Mouse (Mus musculus): ENCODE measurements around the gene Rnf113a1.
"Not testable (repeated sequence)": the region's sequence is repeated elsewhere in the genome, so short reads cannot be mapped to it uniquely, and the experiment has no call there.

The Rnf113a1 gene

GRCm38 (mm10) chrX:37191105-37191743 lies at the start of gene Rnf113a1, which contains the start of gene Ndufa1:
Gene Rnf113a1, plus strand, starts transcription at chrX:37191245.
Gene Ndufa1, minus strand, starts transcription at chrX:37191163.
- DNase-seq, result peak; percentile 72 to 85

- DNase-seq, result no peak
Observed at GRCm38 (mm10) chrX:37141732-37142131, 49.3 kb upstream of the Rnf113a1 start.

- not testable (repeated sequence) for DNase-seq
Observed at GRCm38 (mm10) chrX:37144498-37144897, 46.5 kb upstream of the Rnf113a1 start.

GRCm38 (mm10) chrX:37144954-37145353 lies 46.1 kb upstream of the Rnf113a1 start:
- peak in 1 of 2 experiments; percentile 19 for DNase-seq

GRCm38 (mm10) chrX:37157839-37158238 lies 33.2 kb upstream of the Rnf113a1 start:
- DNase-seq, result no peak

- DNase-seq, result no peak
Observed at GRCm38 (mm10) chrX:37161169-37161568, 29.9 kb upstream of the Rnf113a1 start.

- no peak for DNase-seq
Observed at GRCm38 (mm10) chrX:37163115-37163514, 27.9 kb upstream of the Rnf113a1 start.

- peak; percentile 23 to 26 for DNase-seq
Observed at GRCm38 (mm10) chrX:37167085-37167484, 24.0 kb upstream of the Rnf113a1 start.

GRCm38 (mm10) chrX:37168742-37169141 lies 22.3 kb upstream of the Rnf113a1 start, which contains the start of gene Akap14:
Gene Akap14, minus strand, starts transcription at chrX:37168842.
- no peak for DNase-seq

- not testable (repeated sequence) for DNase-seq
Observed at GRCm38 (mm10) chrX:37184401-37184800, 6.6 kb upstream of the Rnf113a1 start.

GRCm38 (mm10) chrX:37190755-37191104 lies 315 bp upstream of the Rnf113a1 start:
- DNase-seq, result no peak

- DNase-seq, result no peak
Observed at GRCm38 (mm10) chrX:37191744-37192379, 817 bp downstream of the Rnf113a1 start.

- DNase-seq, result no peak
Observed at GRCm38 (mm10) chrX:37198676-37199075, 7.6 kb downstream of the Rnf113a1 start.

GRCm38 (mm10) chrX:37210941-37211340 lies 19.9 kb downstream of the Rnf113a1 start, which contains the start of gene Gm9:
Gene Gm9, minus strand, starts transcription at chrX:37211041.
- DNase-seq, result no peak

- not testable (repeated sequence) for DNase-seq
Observed at GRCm38 (mm10) chrX:37222158-37222557, 31.1 kb downstream of the Rnf113a1 start, which contains the start of gene Rhox1. Gene Rhox1, minus strand, starts transcription at chrX:37222258.

All from kidney, adult 8-10 months (tissue).